Mouse (Mus musculus): ENCODE data around the gene Nemp1.

The Nemp1 gene

GRCm38 (mm10) chr10:127728437-127728836 lies 61.7 kb downstream of the Nemp1 start:
- DNase-seq: no peak

- DNase-seq: no peak
Measured at GRCm38 (mm10) chr10:127730285-127730932, 63.7 kb downstream of the Nemp1 start.

GRCm38 (mm10) chr10:127730933-127731310 lies 64.2 kb downstream of the Nemp1 start:
- no peak for DNase-seq

- no peak for DNase-seq
Measured at GRCm38 (mm10) chr10:127731397-127731796, 64.7 kb downstream of the Nemp1 start.

- DNase-seq: no peak
Measured at GRCm38 (mm10) chr10:127734434-127734833, 67.7 kb downstream of the Nemp1 start.

GRCm38 (mm10) chr10:127736266-127736665 lies 69.6 kb downstream of the Nemp1 start:
- DNase-seq: no peak

- peak; percentile 48 to 56 for DNase-seq
Measured at GRCm38 (mm10) chr10:127736916-127737315, 70.2 kb downstream of the Nemp1 start.

GRCm38 (mm10) chr10:127737552-127737951 lies 70.9 kb downstream of the Nemp1 start:
- DNase-seq: no peak

- DNase-seq: peak; percentile 20 to 46
Measured at GRCm38 (mm10) chr10:127738151-127738882, 71.6 kb downstream of the Nemp1 start.

GRCm38 (mm10) chr10:127739083-127739660 lies 72.5 kb downstream of the Nemp1 start, which contains the start of gene Zbtb39:
Gene Zbtb39, plus strand, starts transcription at chr10:127739538.
- DNase-seq: peak; percentile 77 to 83

GRCm38 (mm10) chr10:127739661-127740161 lies 73.0 kb downstream of the Nemp1 start:
- peak; percentile 23 to 35 for DNase-seq

GRCm38 (mm10) chr10:127744661-127745060 lies 78.0 kb downstream of the Nemp1 start:
- DNase-seq: peak; percentile 32 to 56

GRCm38 (mm10) chr10:127745886-127746285 lies 79.2 kb downstream of the Nemp1 start:
- no peak for DNase-seq

- no peak for DNase-seq
Measured at GRCm38 (mm10) chr10:127747254-127747653, 80.6 kb downstream of the Nemp1 start.

- DNase-seq: peak; percentile 45 to 59
Measured at GRCm38 (mm10) chr10:127748847-127749612, 82.3 kb downstream of the Nemp1 start.

- no peak for DNase-seq
Measured at GRCm38 (mm10) chr10:127750136-127750777, 83.6 kb downstream of the Nemp1 start.
